Comparison of ENCODE assay signal across 20 mouse cellular contexts in the genomic region with DNA sequence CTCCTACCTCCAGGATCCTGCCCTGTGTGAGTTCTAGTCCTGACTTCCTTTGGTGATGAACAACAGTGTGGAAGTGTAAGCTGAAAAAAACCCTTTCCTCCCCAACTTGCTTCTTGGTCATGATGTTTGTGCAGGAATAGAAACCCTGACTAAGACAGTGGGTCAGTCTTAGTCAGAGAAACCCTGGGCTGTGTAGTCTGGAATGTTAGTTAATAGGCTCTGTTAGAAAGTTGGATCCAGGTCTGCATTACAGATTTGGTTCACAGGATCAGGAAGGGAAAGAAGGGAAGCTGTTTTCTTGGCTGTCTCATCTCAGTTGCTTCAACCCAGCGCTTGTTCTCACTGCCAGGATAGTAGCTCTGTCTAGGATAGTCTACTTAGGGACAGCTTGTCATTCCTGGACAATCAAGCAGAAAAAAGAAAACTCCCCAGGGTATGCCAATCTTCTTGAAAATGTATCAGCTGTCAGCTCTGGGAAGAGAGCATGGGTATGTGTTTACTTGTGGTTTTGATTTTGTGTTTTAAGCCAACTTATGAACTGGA. TPM values are rescaled to one million over a fixed set of nuclear protein-coding genes. Genes with fewer than 3 reads are reported as not detected.
DNase-seq lines count a peak whose midpoint lies in the region; ATAC-seq and TF ChIP-seq lines count a peak whose summit lies in the region.
"Had no signal": no experiment of that assay in that cellular context is flagged by ENCODE, and none has a peak within 500 bp of the region (broad histone marks: within the 10 kb centered on the region; RNA-seq: fewer than 3 reads in every experiment).

No protein-coding gene starts in this region.

- ATAC-seq in embryonic facial prominence, embryonic 12.5 days (ENCODE audit: insufficient number of reproducible peaks, insufficient read depth, low FRiP score, low TSS enrichment), result no peak
- ATAC-seq in embryonic facial prominence, embryonic 14.5 days (ENCODE audit: low read depth), result peak; percentile 57
- ATAC-seq: forebrain, embryonic 15.5 days; hindbrain, postnatal 0 days had no signal

- H3K36me3 ChIP-seq in embryonic facial prominence, embryonic 12.5 days, result no peaks in the 10 kb centered on the region
- H3K36me3 ChIP-seq in embryonic facial prominence, embryonic 10.5 days (replicated peaks), result no peaks in the 10 kb centered on the region
- H3K36me3 ChIP-seq in embryonic facial prominence, embryonic 14.5 days (ENCODE audit: control insufficient read depth, insufficient read depth, low read length), result no peaks in the 10 kb centered on the region
- no peaks in the 10 kb centered on the region for H3K36me3 ChIP-seq in myocyte (ENCODE audit: control insufficient read depth, insufficient read depth)
- H3K36me3 ChIP-seq: forebrain, embryonic 15.5 days; heart, embryonic 13.5 days; hindbrain, embryonic 13.5 days had no signal

- WGBS in embryonic facial prominence, embryonic 12.5 days, result 57% methylated on average over 1 of the region's 1 CpGs
- WGBS in embryonic facial prominence, embryonic 10.5 days, result 77% methylated on average over 1 of the region's 1 CpGs
- 30% methylated on average over 1 of the region's 1 CpGs for whole genome bisulfite sequencing in embryonic facial prominence, embryonic 14.5 days

- no peak overlapping the region for H3K4me2 ChIP-seq in embryonic facial prominence, embryonic 12.5 days (replicated peaks)
- no peak overlapping the region for H3K4me2 ChIP-seq in embryonic facial prominence, embryonic 14.5 days (ENCODE audit: low read depth, low read length)
- peak overlapping the region; percentile 10 for H3K4me2 ChIP-seq in myocyte (ENCODE audit: low read depth)
- H3K4me2 ChIP-seq: forebrain, embryonic 15.5 days; heart, embryonic 13.5 days; hindbrain, embryonic 13.5 days had no signal

- no peak for DNase-seq in embryonic facial prominence, embryonic 10.5 days (ENCODE audit: low spot score)
- DNase-seq in NIH3T3 (ENCODE audit: low read depth), result peak; percentile 71
- DNase-seq in embryonic facial prominence, embryonic 14.5 days (ENCODE audit: low spot score), result peak; percentile 84
- no peak for DNase-seq in layer of hippocampus, adult 8-10 months (ENCODE audit: low spot score in 2 of 2)
- DNase-seq in lung, postnatal 14 days, result no peak
- DNase-seq: adrenal gland, postnatal 10 days; cerebellum, adult 11 months; cerebellum, adult 9-10 months; cerebellum, postnatal 25 days; gastrocnemius, postnatal 10 days; heart, postnatal 10 days; heart, postnatal 4 days; kidney, adult 11 months had no signal

- H3K9me3 ChIP-seq in embryonic facial prominence, embryonic 12.5 days, result no peaks in the 10 kb centered on the region
- peaks cover 4% of the 10 kb centered on the region; the same call in 1 of the 2 replicates for H3K9me3 ChIP-seq in embryonic facial prominence, embryonic 10.5 days
- 0 out of 2 replicates have a peak, but pooled peaks cover 5% of the 10 kb centered on the region for H3K9me3 ChIP-seq in embryonic facial prominence, embryonic 14.5 days (ENCODE audit: control insufficient read depth, low read length)
- H3K9me3 ChIP-seq: forebrain, embryonic 15.5 days; hindbrain, embryonic 13.5 days had no signal

- no peaks in the 10 kb centered on the region for H3K79me2 ChIP-seq in myocyte (ENCODE audit: control insufficient read depth, insufficient read depth)

- H3ac ChIP-seq in myocyte (ENCODE audit: control insufficient read depth, insufficient read length), result no peak overlapping the region

- H3K27ac ChIP-seq in embryonic facial prominence, embryonic 12.5 days, result 0 out of 2 replicates have a peak overlapping the region, but pooled peaks have one; percentile 14
- H3K27ac ChIP-seq in embryonic facial prominence, embryonic 10.5 days (replicated peaks), result no peak overlapping the region
- H3K27ac ChIP-seq in embryonic facial prominence, embryonic 14.5 days (replicated peaks; ENCODE audit: low read depth, low read length), result no peak overlapping the region; the same call in 1 of the 2 replicates
- H3K27ac ChIP-seq: forebrain, embryonic 15.5 days; heart, embryonic 13.5 days; hindbrain, embryonic 13.5 days; hindbrain, postnatal 0 days had no signal

- TF ChIP-seq POLR2A in myocyte (IDR thresholded peaks at IDR 0.05; ENCODE audit: insufficient read length, low read depth), result no peak

- no peak overlapping the region for H3K4me3 ChIP-seq in embryonic facial prominence, embryonic 12.5 days
- no peak overlapping the region for H3K4me3 ChIP-seq in embryonic facial prominence, embryonic 10.5 days
- no peak overlapping the region for H3K4me3 ChIP-seq in embryonic facial prominence, embryonic 14.5 days (ENCODE audit: low read depth, low read length)
- H3K4me3 ChIP-seq in myocyte, result no peak overlapping the region
- H3K4me3 ChIP-seq: erythroblast, embryonic 14.5 days; forebrain, embryonic 15.5 days; heart, embryonic 13.5 days; hindbrain, embryonic 13.5 days had no signal

- H3K9ac ChIP-seq in embryonic facial prominence, embryonic 12.5 days, result no peak overlapping the region
- no peak overlapping the region for H3K9ac ChIP-seq in embryonic facial prominence, embryonic 14.5 days (ENCODE audit: low read depth, low read length)
- H3K9ac ChIP-seq: forebrain, embryonic 15.5 days; heart, embryonic 13.5 days; hindbrain, embryonic 13.5 days had no signal

- no peaks in the 10 kb centered on the region for H3K27me3 ChIP-seq in embryonic facial prominence, embryonic 12.5 days
- H3K27me3 ChIP-seq in embryonic facial prominence, embryonic 10.5 days (replicated peaks; ENCODE audit: low read depth, poor library complexity, severe bottlenecking), result no peaks in the 10 kb centered on the region
- H3K27me3 ChIP-seq in embryonic facial prominence, embryonic 14.5 days (replicated peaks; ENCODE audit: control insufficient read depth, insufficient read depth, low read length), result no peaks in the 10 kb centered on the region
- no peaks in the 10 kb centered on the region for H3K27me3 ChIP-seq in myocyte (ENCODE audit: control insufficient read depth, insufficient read depth, insufficient read length)
- H3K27me3 ChIP-seq: forebrain, embryonic 15.5 days; heart, embryonic 13.5 days; hindbrain, embryonic 13.5 days had no signal

- 0 out of 2 replicates have a peak, but pooled peaks cover 5% of the 10 kb centered on the region for H3K4me1 ChIP-seq in embryonic facial prominence, embryonic 12.5 days
- H3K4me1 ChIP-seq in embryonic facial prominence, embryonic 10.5 days, result no peaks in the 10 kb centered on the region
- peaks cover 6% of the 10 kb centered on the region; the same call in 1 of the 2 replicates for H3K4me1 ChIP-seq in embryonic facial prominence, embryonic 14.5 days (ENCODE audit: control insufficient read depth, insufficient read depth, low read length)
- H3K4me1 ChIP-seq: forebrain, embryonic 15.5 days; heart, embryonic 13.5 days; hindbrain, embryonic 13.5 days had no signal

TF ChIP-seq in myocyte, 11 proteins besides CTCF, POLR2A, EP300 and RAD21:
- TF ChIP-seq REST (IDR thresholded peaks at IDR 0.05; ENCODE audit: insufficient read depth, insufficient read length), result no peak
- no peak for TF ChIP-seq SRF (IDR thresholded peaks at IDR 0.05; ENCODE audit: control insufficient read depth, insufficient read length, low read depth)
- no peak for TF ChIP-seq TCF3 (IDR thresholded peaks at IDR 0.05; ENCODE audit: insufficient read length, low read depth)
- no peak for TF ChIP-seq MYOD1 (IDR thresholded peaks at IDR 0.05; ENCODE audit: control insufficient read depth in 1 of 3, insufficient read length in 2 of 3, low read depth in 2 of 3)
- TF ChIP-seq MYOG (IDR thresholded peaks at IDR 0.05; ENCODE audit: control insufficient read depth in 1 of 3, insufficient read depth in 1 of 3, insufficient read length in 2 of 3, low read depth in 2 of 3), result no peak
- no peak for TF ChIP-seq MAX (IDR thresholded peaks at IDR 0.05; ENCODE audit: low read depth)
- no peak for TF ChIP-seq USF1 (IDR thresholded peaks at IDR 0.05; ENCODE audit: low read depth)
TF ChIP-seq in myocyte: peak in this region for 0.

RNA-seq across cellular contexts. Expression of a gene that starts 18.2 kb away (rescaled TPM):
- 366 and 400 TPM in 2 replicates for polyA plus RNA-seq in embryonic facial prominence, embryonic 12.5 days (2016; fragmentation: Nextera tagmentation; extraction: Ambion mirVana)
- polyA plus RNA-seq in embryonic facial prominence, embryonic 10.5 days (2016; fragmentation: Nextera tagmentation; extraction: Ambion mirVana), result 260 and 265 TPM in 2 replicates
- polyA plus RNA-seq in embryonic facial prominence, embryonic 14.5 days (2014; fragmentation: Nextera tagmentation; extraction: Ambion mirVana), result 185 and 227 TPM in 2 replicates
- 55.6 TPM for polyA plus RNA-seq in myocyte (2012; fragmentation: generic; extraction: Trizol)
- 10 to 100 TPM; 39.2 to 51.2 (median 41.8) TPM for total RNA-seq in layer of hippocampus, adult 8-10 months (2022)

Comparison
In these comparisons a context has a peak if more than half of its experiments do, and no peak if none do; other contexts are left out.
1. DNase-seq: peak in NIH3T3 (single experiment) and embryonic facial prominence, embryonic 14.5 days (single experiment); none in embryonic facial prominence, embryonic 10.5 days (single experiment), layer of hippocampus, adult 8-10 months (0 of 2) and lung, postnatal 14 days (single experiment).